Mouse (Mus musculus) embryonic facial prominence, embryonic 11.5 days (tissue): ENCODE data around the gene Dennd5a. TPM values are rescaled to one million over a fixed set of nuclear protein-coding genes. Genes with fewer than 3 reads are reported as not detected.
A peak's percentile ranks its signal among the peaks of the same experiment; 100 is the strongest.

Experiments
- ATAC-seq: fragments of 200-750 bp; cut with Nextera tagmentation; replicated peaks from 2 replicates; pipeline ENCODE4 v1.8.0; 2017; ENCODE audit warnings: low read depth; ENCODE audit not compliant: insufficient number of reproducible peaks, low FRiP score, low TSS enrichment
- DNase-seq: peaks from one replicate; pipeline ENCODE4 v3.0.0-alpha.2; 2015; ENCODE audit warnings: low spot score
- H3K27ac ChIP-seq: fragments of 300-500 bp; sonication (generic); replicated peaks from 2 replicates; pipeline ENCODE4 v1.5.1; 2014; ENCODE audit warnings: mild to moderate bottlenecking, low read depth, low read length, control low read depth
- H3K27me3 ChIP-seq: fragments of 300-500 bp; sonication (generic); 2 replicates; pipeline ENCODE4 v1.6.1; 2014; ENCODE audit warnings: mild to moderate bottlenecking, low read length, moderate library complexity, mixed read lengths; ENCODE audit not compliant: control insufficient read depth, insufficient read depth
- H3K36me3 ChIP-seq: fragments of 300-500 bp; sonication (generic); replicated peaks from 2 replicates; pipeline ENCODE4 v1.6.1; 2014; ENCODE audit warnings: low read depth, mild to moderate bottlenecking, low read length, moderate library complexity, mixed read lengths; ENCODE audit not compliant: control insufficient read depth, insufficient read depth
- H3K4me1 ChIP-seq: fragments of 300-500 bp; sonication (generic); 2 replicates; pipeline ENCODE4 v1.6.1; 2014; ENCODE audit warnings: low read length, mixed read lengths; ENCODE audit not compliant: control insufficient read depth, insufficient read depth
- H3K4me2 ChIP-seq: fragments of 300-500 bp; sonication (generic); 2 replicates; pipeline ENCODE4 v1.6.1; 2014; ENCODE audit warnings: low read depth, mild to moderate bottlenecking, control low read depth, low read length, moderate library complexity
- H3K4me3 ChIP-seq: fragments of 300-500 bp; sonication (generic); 2 replicates; pipeline ENCODE4 v1.5.1; 2014; ENCODE audit warnings: low read depth, low read length, control low read depth
- H3K9ac ChIP-seq: fragments of 300-500 bp; sonication (generic); replicated peaks from 2 replicates; pipeline ENCODE4 v1.6.1; 2014; ENCODE audit warnings: mild to moderate bottlenecking, control low read depth, low read length
- H3K9me3 ChIP-seq: fragments of 300-500 bp; sonication (generic); replicated peaks from 2 replicates; pipeline ENCODE4 v1.6.1; 2016; ENCODE audit warnings: mild to moderate bottlenecking, low read length, inconsistent platforms, mixed read lengths; ENCODE audit not compliant: control insufficient read depth
- WGBS: fragments of 180-500 bp; shearing (Covaris S2); extraction: QIAGEN DNeasy Blood & Tissue Kit; methylation state at CpG from one replicate; pipeline ENCODE4 v1.1.7; 2014; 5-methylcytosine and 5-hydroxymethylcytosine counted together
- polyA plus RNA-seq: library from polyadenylated mRNA; unstranded; fragments of >200 nt; fragmentation: Nextera tagmentation; extraction: Ambion mirVana; gene quantifications from 2 replicates; pipeline ENCODE4 v1.2.1, GENCODE M21; 2014

The Dennd5a gene
- polyA plus RNA-seq, 1 experiment from 2014 or later, result 48.2 TPM

GRCm38 (mm10) chr7:109928365-109928764 lies 31.9 kb downstream of the Dennd5a start:
- no peak for ATAC-seq
- H3K27me3 ChIP-seq, result no peaks in the 10 kb centered on the region
- no peak for DNase-seq
- no peak overlapping the region for H3K9ac ChIP-seq
- H3K4me1 ChIP-seq, result no peaks in the 10 kb centered on the region
- H3K36me3 ChIP-seq, result no peaks in the 10 kb centered on the region; the same call in 1 of the 2 replicates
- no peak overlapping the region for H3K27ac ChIP-seq
- H3K4me2 ChIP-seq, result no peak overlapping the region
- WGBS, result 87% methylated on average over 6 of the region's 6 CpGs
- no peak overlapping the region for H3K4me3 ChIP-seq
- H3K9me3 ChIP-seq, result no peaks in the 10 kb centered on the region

GRCm38 (mm10) chr7:109924965-109925364 lies 35.3 kb downstream of the Dennd5a start:
- ATAC-seq (no peak), DNase-seq (no peak)
- Histone ChIP-seq H3K4me2 (no peak overlapping the region), H3K9me3 (no peaks in the 10 kb centered on the region), H3K4me1 (no peaks in the 10 kb centered on the region), H3K27me3 (no peaks in the 10 kb centered on the region), H3K36me3 (no peaks in the 10 kb centered on the region; the same call in none of the 2 replicates), H3K27ac (no peak overlapping the region), H3K9ac (no peak overlapping the region), H3K4me3 (no peak overlapping the region)
- 82% methylated on average over 2 of the region's 2 CpGs for WGBS

- Histone ChIP-seq H3K9ac (no peak overlapping the region), H3K4me2 (no peak overlapping the region), H3K27me3 (no peaks in the 10 kb centered on the region), H3K4me1 (no peaks in the 10 kb centered on the region), H3K27ac (no peak overlapping the region), H3K36me3 (peaks cover 5% of the 10 kb centered on the region), H3K9me3 (no peaks in the 10 kb centered on the region), H3K4me3 (no peak overlapping the region)
- ATAC-seq, result no peak
- WGBS, result 94% methylated on average over 4 of the region's 4 CpGs
- DNase-seq, result no peak
Observed at GRCm38 (mm10) chr7:109922889-109923288, 37.4 kb downstream of the Dennd5a start.

- no peaks in the 10 kb centered on the region for H3K27me3 ChIP-seq
- peaks cover 10% of the 10 kb centered on the region for H3K36me3 ChIP-seq
- no peak overlapping the region for H3K9ac ChIP-seq
- DNase-seq (no peak), ATAC-seq (no peak)
- WGBS, result 95% methylated on average over 2 of the region's 2 CpGs
- no peak overlapping the region for H3K4me3 ChIP-seq
- H3K27ac ChIP-seq, result no peak overlapping the region
- H3K4me2 ChIP-seq, result no peak overlapping the region
- H3K9me3 ChIP-seq, result no peaks in the 10 kb centered on the region
- H3K4me1 ChIP-seq, result no peaks in the 10 kb centered on the region
Observed at GRCm38 (mm10) chr7:109906165-109906564, 54.1 kb downstream of the Dennd5a start.

GRCm38 (mm10) chr7:109900921-109901320 lies 59.3 kb downstream of the Dennd5a start:
- DNase-seq, result no peak
- Histone ChIP-seq H3K9me3 (no peaks in the 10 kb centered on the region), H3K27ac (no peak overlapping the region), H3K9ac (no peak overlapping the region), H3K4me2 (no peak overlapping the region), H3K27me3 (no peaks in the 10 kb centered on the region), H3K4me1 (no peaks in the 10 kb centered on the region), H3K36me3 (peaks cover 18% of the 10 kb centered on the region), H3K4me3 (no peak overlapping the region)
- 85% methylated on average over 9 of the region's 9 CpGs for WGBS
- no peak for ATAC-seq

- Histone ChIP-seq H3K4me1 (no peaks in the 10 kb centered on the region), H3K4me2 (no peak overlapping the region), H3K27me3 (no peaks in the 10 kb centered on the region), H3K9ac (no peak overlapping the region), H3K9me3 (no peaks in the 10 kb centered on the region), H3K4me3 (no peak overlapping the region), H3K36me3 (peaks cover 21% of the 10 kb centered on the region), H3K27ac (no peak overlapping the region)
- ATAC-seq, result no peak
- no peak for DNase-seq
Observed at GRCm38 (mm10) chr7:109898911-109899310, 61.4 kb downstream of the Dennd5a start.

GRCm38 (mm10) chr7:109892530-109892929 lies 67.7 kb downstream of the Dennd5a start:
- Histone ChIP-seq H3K9me3 (no peaks in the 10 kb centered on the region), H3K36me3 (peaks cover 8% of the 10 kb centered on the region; the same call in 1 of the 2 replicates), H3K4me2 (no peak overlapping the region), H3K27me3 (no peaks in the 10 kb centered on the region), H3K27ac (no peak overlapping the region), H3K9ac (no peak overlapping the region), H3K4me3 (no peak overlapping the region), H3K4me1 (no peaks in the 10 kb centered on the region)
- WGBS, result 40% methylated on average over 3 of the region's 3 CpGs
- peak; percentile 73 for DNase-seq
- no peak; the same call in 1 of the 2 replicates for ATAC-seq

GRCm38 (mm10) chr7:109891786-109892185 lies 68.5 kb downstream of the Dennd5a start:
- Histone ChIP-seq H3K27ac (no peak overlapping the region), H3K9ac (no peak overlapping the region), H3K9me3 (no peaks in the 10 kb centered on the region), H3K36me3 (peaks cover 4% of the 10 kb centered on the region; the same call in 1 of the 2 replicates), H3K4me3 (no peak overlapping the region), H3K4me2 (no peak overlapping the region), H3K4me1 (no peaks in the 10 kb centered on the region), H3K27me3 (no peaks in the 10 kb centered on the region)
- ATAC-seq (no peak), DNase-seq (no peak)
- WGBS, result 78% methylated on average over 4 of the region's 4 CpGs
